Mouse (Mus musculus): ENCODE measurements at regions not wholly inside any gene's neighbourhood (a gene's known extent, or its start where the extent isn't known, plus 50 kb on each side); places are given as distances from the start of the nearest gene placed in this dataset.
A peak's percentile ranks its signal among the peaks of the same experiment; 100 is the strongest.

- no peak for DNase-seq (ENCODE audit: low read depth, low spot score)
Observed at GRCm38 (mm10) chrX:99340223-99340622, 130.8 kb downstream of the Pja1 start.

- DNase-seq (ENCODE audit: low read depth, low spot score), result no peak
Observed at GRCm38 (mm10) chrX:99339081-99339876, 131.8 kb downstream of the Pja1 start.

- no peak for DNase-seq (ENCODE audit: low read depth, low spot score)
Observed at GRCm38 (mm10) chrX:99336616-99337553, 134.2 kb downstream of the Pja1 start.

- no peak for DNase-seq (ENCODE audit: low read depth, low spot score)
Observed at GRCm38 (mm10) chrX:99335886-99336589, 135.0 kb downstream of the Pja1 start.

GRCm38 (mm10) chrX:99332457-99332770 is 138.7 kb downstream of the Pja1 start:
- DNase-seq (ENCODE audit: low read depth, low spot score), result no peak

- DNase-seq (ENCODE audit: low read depth, low spot score), result no peak
Observed at GRCm38 (mm10) chrX:99331764-99332456, 139.2 kb downstream of the Pja1 start.

- DNase-seq (ENCODE audit: low read depth, low spot score), result no peak
Observed at GRCm38 (mm10) chrX:99330386-99330785, 140.7 kb downstream of the Pja1 start.

- no peak for DNase-seq (ENCODE audit: low read depth, low spot score)
Observed at GRCm38 (mm10) chrX:99328576-99328975, 142.5 kb downstream of the Pja1 start.

- DNase-seq (ENCODE audit: low read depth, low spot score), result no peak
Observed at GRCm38 (mm10) chrX:99326167-99326566, 144.9 kb downstream of the Pja1 start.

- peak; percentile 19 for DNase-seq (ENCODE audit: low read depth, low spot score)
Observed at GRCm38 (mm10) chrX:99325460-99325859, 145.6 kb downstream of the Pja1 start.

- DNase-seq (ENCODE audit: low read depth, low spot score), result peak; percentile 64
Observed at GRCm38 (mm10) chrX:99324546-99325170, 146.4 kb downstream of the Pja1 start.

GRCm38 (mm10) chrX:99319791-99320190 is 151.3 kb downstream of the Pja1 start:
- no peak for DNase-seq (ENCODE audit: low read depth, low spot score)

GRCm38 (mm10) chrX:99319163-99319562 is 151.9 kb downstream of the Pja1 start:
- no peak for DNase-seq (ENCODE audit: low read depth, low spot score)

- DNase-seq (ENCODE audit: low read depth, low spot score), result no peak
Observed at GRCm38 (mm10) chrX:99318141-99318540, 152.9 kb downstream of the Pja1 start.

- no peak for DNase-seq (ENCODE audit: low read depth, low spot score)
Observed at GRCm38 (mm10) chrX:99317736-99318135, 153.3 kb downstream of the Pja1 start.

- no peak for DNase-seq (ENCODE audit: low read depth, low spot score)
Observed at GRCm38 (mm10) chrX:99316410-99317056, 154.5 kb downstream of the Pja1 start.

GRCm38 (mm10) chrX:99299110-99299509 is 163.2 kb downstream of the Efnb1 start:
- no peak for DNase-seq (ENCODE audit: low read depth, low spot score)

GRCm38 (mm10) chrX:99294726-99295125 is 158.8 kb downstream of the Efnb1 start:
- DNase-seq (ENCODE audit: low read depth, low spot score), result no peak

GRCm38 (mm10) chrX:99293967-99294366 is 158.0 kb downstream of the Efnb1 start:
- DNase-seq (ENCODE audit: low read depth, low spot score), result no peak

- no peak for DNase-seq (ENCODE audit: low read depth, low spot score)
Observed at GRCm38 (mm10) chrX:99292758-99293157, 156.8 kb downstream of the Efnb1 start.
